Mouse (Mus musculus) frontal cortex, postnatal 25 days (tissue): ENCODE measurements around the gene Cyfip2.
A peak's percentile ranks its signal among the peaks of the same experiment; 100 is the strongest.

Experiments used
- DNase-seq, 2 experiments: peaks; one replicate each; pipeline ENCODE4 v3.0.0; 2022; ENCODE audit warnings: low spot score in 2 of 2

The Cyfip2 gene

DNA sequence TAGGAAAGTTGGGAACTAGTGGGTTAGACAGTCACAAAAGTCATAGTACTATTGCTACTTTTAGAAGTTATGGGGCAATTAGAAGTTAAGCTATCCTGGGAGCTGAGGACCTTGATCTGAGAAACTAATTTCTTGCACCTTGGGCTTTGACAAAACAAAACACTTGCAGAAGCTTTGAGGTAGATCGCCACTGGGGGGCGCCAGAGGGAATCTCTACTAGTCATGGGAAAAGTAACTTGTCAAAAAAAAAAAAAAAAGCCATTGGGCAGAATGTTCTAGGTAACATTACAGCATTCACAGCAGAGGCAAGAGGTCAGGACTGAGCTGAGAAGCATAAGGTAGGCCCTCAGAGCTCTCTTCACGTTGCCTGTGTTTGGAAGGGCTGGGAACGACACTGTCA is 75.7 kb downstream of the Cyfip2 start:
- peak; percentile 72 to 79 for DNase-seq

DNA sequence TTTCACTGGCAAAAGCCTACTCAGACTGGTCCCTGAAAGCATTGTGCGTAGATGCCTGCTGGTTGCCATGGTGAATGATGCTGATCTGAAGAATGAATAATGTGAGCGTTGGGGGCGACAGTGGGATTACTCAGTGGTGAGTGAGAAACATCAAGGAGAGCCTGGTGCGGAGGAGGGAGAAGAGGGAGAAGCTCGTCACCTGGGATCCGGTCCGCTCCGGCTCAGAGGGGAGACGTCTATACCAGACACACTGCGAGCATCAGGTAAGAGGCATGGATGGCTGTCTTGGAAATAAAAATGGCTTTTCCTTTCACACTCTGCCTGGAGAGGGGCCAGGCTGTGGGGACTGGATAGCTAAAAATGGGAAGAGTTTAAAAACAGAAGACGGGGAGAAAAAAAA is 77.3 kb downstream of the Cyfip2 start, which contains the start of gene Fndc9:
TSS of gene Fndc9 (plus strand) at position 198 of the 400 bp plus-strand sequence.
- DNase-seq = peak in 1 of 2 experiments; percentile 67

DNA sequence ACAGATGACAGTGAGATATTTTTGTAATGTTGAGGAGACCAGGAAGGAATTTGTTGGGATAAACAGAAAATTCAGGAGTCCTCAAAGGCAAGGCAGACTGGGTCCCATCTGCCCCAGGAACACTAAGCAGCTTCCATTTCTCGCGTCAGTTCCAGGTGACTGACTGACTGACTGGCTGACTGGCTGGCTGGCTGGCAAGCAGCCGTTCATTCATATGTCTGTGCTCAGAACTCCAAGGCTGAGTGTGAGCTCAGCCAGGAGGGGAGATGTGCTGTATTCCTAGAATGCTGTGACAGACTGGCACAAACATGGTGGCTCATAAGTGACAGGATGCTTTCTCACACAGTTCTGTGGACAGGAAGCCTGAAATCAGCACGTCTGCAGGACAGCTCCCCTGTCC is 78.7 kb downstream of the Cyfip2 start:
- DNase-seq = no peak

DNA sequence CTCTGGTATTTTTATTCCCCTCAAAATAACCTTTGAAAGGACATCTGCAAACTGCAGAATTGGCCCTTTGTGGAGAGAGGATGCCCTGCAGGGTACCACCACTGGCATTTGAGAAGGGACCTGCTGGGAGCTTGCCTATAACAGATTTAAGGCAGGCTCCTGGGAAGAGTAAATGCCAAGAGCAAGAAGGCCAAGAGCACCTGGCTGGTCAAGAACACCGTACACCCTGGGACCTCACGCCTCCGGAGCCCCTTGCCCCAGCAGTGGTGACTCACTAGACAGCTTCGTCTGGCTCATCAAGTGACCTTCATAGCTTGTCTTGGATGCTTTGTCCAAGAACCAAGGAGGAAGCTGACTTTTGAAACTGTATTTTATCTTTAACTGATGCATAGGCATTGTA is 79.9 kb downstream of the Cyfip2 start:
- DNase-seq = no peak

DNA sequence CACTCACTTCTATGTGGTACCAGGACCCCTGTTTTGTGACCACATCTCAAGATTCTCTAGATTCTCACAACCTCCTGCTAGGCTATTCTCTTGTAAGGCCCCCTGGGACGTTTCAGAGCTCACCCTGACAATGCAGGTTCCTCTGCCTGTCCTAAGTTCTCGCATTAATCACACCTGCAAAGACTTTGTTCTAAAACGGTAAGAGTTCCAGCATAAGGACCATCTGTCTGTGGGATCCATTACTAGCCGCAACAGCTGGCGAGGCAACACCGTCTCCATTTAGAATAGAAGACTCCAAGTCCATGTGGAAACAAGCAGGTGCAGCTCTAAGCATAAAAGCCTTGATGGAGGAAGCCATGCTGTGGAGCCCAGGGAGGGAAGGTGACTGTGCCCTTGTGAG is 82.5 kb downstream of the Cyfip2 start:
- no peak for DNase-seq

DNA sequence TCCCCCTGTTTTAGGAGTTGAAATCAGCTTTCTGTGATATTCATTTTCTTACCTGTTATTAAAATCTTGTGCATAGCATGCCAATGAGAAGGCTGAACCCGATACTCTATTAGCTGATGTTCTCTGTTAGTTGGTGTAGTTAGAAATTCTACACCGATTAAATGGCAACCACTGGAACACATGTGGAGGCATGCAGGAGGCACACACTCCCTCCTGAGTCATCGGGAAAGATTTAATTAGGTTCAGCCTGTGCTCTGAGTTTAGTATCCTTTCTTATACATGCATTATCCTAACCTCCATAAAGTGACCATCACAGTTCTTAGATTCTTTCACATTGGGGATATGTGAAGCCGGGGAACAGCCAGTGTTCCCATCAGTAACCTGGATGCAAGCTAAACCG is 87.3 kb downstream of the Cyfip2 start:
- DNase-seq = no peak

DNA sequence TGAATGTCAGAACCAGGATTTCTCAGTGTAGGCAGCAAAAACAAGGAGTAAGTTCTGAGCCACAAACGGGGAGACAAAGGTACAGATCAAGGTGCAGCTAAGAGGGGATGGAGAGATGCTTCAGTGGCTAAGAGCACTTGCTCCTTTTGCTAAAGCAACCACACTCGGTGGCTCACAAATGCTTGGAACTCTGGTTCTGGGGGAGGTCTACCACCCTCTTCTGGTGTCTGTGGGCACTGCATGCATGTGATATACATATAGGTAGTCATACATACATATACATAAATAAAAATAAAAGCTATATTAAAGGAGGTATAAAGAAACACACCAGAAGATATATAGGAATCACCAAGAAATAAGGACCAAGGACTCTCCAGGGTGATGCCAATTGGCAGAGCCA is 89.1 kb downstream of the Cyfip2 start:
- no peak for DNase-seq

DNA sequence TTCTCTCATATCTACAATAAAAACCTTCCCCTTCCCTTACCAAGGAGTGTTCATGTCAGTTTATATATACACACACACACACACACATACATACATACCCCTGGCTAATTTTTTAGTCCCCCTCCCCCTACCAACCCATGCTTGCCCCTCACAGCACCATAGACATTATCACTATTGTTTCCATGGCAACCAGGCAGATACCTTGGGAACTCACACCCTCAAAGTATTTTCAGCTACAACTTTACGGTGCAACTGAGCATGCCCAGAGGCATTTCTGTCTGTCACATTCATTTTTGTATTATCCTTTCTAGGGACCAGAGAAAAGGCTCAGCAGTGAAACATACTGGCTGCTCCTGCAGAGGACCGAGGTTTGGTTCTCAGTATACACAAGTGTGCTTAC is 92.4 kb downstream of the Cyfip2 start:
- no peak for DNase-seq

DNA sequence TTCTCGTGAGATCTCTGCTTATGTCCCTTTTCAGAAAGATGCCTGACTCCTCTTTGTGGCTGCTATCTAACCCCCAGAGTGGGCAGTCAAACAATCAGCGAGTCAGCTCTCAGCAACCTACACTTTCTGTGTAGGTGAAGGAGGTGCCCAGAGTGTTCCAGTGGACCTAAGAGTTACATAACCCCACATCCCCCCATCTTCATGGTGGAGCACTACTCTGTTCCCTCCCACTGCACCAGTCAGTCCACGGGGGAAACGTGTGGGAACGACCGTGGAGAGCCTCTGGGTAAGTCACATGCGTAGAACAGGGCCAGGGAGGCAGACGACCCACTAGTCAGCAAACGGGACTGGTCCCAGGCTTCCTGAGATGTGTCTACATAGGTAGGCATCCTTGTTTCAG is 93.3 kb downstream of the Cyfip2 start:
- DNase-seq = no peak

DNA sequence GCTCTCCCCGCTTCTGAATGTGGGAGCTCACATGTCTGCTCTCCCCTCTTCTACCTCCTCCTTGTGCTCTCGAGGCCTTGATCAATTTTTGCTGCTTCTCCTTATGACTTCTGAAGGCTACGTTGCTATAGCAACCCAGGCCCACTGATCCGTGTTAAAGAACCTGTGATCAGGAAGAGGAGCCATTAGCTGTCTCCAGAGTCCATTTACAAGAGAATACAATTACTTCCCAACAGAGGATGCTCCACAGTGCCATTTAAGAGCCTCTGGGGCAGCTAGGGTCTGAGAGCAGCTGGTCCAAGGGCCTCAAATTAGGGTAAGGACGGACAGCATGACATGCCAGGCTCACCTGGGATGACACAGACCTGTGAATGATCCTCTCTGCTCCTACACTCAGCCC is 94.1 kb downstream of the Cyfip2 start:
- DNase-seq = no peak

DNA sequence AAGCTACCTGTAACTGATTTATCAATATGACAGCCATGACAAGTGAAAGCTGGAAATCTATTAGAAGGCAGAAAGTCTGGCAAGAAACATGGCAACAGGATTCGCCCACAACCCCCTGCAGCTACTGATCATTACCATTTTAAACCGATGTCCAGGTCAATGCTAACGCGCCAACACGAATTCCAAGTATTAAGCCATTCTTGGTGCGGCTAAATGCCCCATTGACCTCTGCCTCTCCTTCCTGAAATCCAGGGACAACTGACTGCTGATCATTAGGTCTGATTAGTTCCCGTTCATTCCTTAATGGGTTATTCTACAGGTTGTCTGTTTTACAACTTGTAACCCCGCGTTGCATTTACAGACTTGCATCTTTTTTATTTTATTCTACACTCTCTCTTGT is 95.0 kb downstream of the Cyfip2 start:
- no peak for DNase-seq

DNA sequence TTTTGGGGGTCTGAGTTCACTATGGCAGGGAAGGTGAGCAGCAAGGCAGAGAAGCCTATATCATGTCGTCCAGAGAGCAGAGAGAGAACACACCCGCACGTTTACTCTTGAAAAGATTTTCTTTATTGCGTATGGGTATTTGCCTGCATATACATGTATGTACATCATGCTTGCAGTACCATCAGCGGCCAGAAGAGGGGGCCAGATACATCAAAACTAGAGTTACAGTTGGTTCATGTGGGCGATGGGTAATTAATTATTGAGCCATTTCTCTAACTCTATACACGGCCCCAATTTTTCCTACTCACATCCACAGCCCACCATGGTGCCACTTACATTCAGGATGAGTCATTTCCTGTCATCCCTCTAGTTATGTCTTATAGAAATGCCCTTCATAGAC is 96.0 kb downstream of the Cyfip2 start:
- DNase-seq = peak in 1 of 2 experiments; percentile 57

DNA sequence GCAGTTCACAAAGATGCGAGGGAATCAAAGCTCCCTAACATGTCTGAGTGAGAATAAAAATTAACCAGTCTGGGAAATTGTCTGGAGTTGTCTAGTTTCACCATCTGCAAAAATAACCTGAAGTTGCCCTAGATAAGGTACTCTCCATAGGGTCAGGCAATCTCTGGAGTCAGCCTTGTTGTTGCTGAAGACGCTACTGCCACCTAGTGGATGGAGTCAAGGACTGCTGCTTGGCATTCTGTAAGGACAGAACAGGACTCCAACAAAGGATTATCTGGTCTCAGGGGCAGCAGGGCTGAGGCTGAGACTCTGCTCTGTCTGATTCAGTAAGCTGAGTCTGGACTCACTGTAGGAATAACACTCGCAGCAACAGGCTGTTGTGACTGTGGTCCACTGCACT is 97.3 kb downstream of the Cyfip2 start:
- no peak for DNase-seq

DNA sequence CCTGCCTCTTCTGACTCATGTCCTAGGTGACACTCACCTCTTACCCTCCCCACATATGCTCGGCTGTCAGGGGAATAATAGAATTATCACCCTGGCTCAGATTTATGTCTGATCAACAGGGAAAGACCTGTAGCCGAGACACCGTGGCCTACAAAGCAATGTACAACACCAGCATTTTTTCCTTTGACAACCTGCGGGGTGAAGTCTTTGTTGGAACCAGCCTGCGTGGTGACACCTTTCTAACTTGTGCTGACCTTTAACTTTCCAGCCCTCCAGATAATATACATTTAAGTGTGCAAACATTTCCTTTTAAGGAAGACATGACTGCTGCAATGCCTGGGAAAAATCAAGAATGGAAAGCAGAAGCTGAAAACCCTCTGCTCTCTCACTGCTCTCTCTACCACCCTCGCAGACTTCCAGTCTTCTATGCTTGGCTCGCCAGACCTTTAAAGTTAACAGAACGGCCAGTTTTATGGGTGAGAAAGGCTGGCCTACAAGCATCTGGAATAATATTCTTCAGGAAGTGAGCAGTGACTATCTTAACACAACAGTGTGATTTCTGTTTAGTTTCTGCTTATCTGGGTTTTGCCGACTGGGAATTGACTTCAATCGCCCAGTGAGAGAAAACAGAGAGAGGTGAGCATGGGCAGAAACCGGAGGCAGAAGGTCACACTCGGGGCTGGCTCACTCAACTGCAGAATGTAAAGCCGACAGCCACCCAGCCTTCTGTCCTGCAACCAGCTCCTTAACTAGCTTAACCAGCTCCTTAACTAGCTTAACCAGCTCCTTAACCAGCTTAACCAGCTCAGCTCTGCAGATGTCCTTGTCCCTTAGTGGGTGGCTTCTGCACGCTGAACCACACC is 98.1 kb downstream of the Cyfip2 start:
- DNase-seq = no peak

DNA sequence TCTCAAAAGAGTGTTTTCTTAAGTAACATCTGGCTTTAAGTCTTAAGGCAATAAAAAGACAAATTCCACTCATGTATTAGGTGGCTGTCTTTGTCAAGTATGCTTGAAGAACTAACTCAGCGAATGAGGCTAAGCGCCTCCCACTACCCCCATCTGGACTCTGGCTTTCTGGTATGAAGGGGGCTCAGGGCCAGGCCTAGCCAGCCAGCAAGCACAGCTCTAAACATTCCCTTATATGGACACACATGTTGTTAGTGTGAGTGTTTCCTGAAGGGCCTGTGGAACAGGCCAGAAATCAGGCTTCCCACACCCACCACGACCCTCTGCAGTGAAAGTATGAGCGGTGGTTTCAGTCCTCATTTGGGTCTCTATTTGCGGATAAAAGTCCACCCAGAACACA is 98.8 kb downstream of the Cyfip2 start:
- no peak for DNase-seq

DNA sequence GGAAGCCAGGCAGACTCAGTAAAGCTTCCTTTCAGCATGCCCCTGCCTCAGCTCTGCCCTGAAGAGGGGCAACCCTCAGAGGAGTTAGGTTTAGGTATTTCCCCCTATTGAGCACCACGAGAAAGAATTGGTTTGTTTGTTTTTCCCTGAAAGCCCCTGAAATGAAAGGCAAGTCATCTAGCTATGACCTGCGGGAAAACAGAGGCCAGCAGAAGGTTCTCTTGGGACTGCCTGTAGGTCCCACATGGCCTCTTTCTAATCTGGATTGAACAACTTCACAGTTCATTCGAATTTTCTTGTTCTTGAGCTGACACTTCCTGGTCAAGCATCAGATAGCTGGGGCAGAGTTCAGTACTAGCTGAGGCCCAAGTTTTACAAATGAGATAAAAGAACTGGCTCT is 100.8 kb downstream of the Cyfip2 start:
- DNase-seq = no peak

DNA sequence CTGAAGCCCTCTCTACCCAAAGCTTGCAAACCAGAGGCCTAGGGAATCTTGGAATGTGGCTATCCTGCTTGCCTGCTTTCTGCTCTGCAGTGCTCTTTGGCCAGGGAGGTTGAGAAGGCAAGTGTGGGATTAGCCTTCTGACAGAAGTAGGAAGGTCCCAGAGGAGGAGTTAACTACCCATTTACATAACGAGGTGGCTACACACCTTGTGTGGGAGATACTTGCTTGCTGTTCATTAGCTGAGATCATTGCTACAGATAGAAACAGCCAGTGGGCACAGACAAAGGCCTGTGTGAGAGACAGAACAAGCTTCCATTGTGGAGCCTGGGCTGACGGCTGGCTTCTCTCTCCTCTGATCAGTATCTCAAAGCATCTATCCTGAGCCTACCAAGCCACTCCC is 102.8 kb downstream of the Cyfip2 start:
- no peak for DNase-seq

DNA sequence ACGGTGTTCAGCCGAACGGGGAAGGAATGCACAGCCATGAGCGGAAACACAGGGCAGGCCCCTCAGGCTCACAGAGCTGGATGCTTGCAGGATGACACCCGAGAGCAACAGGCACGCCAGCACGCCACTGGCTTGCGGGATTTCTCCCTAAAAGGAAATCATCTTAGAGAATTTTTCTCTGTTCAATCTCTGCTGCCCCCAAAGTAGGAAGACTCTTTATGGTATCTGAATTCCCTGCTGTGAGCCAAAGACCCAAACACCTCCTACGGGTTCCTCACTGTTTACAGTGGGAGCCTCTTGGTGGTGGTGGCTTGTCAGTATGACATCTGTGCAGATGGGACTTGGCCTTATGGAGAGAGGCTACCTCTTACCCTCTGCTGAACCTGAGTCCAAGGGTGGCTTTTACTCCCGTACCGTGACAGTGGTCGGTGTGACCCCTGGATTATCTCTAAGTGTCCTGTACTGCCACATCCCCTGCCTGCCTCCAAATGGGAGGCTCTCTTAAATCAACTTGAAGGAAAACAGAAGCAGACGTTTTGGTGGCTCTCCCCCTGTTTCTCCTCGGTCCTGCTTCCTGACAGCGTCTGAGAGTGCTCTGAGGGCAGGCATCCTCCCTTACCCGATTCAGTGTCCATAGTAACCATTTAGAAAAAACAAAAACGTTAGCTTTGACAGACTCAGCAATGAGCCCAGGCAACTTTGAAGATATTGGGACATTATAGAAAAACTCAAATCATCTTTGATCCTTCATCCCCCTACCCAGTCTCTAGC is 106.8 kb downstream of the Cyfip2 start:
- no peak for DNase-seq

DNA sequence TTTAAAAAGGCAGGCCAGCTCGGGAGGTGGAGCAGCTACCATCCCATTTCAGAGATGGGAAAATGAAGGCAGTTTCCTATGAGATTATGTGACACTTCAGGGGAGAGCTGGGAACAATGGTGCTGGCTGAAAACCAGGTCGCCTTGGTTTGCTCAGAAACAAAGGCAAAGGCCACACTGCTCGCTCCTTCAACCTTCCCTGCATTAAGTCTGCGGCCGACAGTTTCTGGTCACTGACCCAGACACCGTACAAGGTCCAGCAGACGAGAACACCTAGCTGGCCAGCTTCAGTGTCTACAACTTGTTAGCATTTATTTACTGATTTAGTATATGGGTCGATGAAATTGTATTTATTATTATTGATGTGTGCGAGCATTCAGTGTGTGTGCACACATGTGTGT is 107.8 kb downstream of the Cyfip2 start:
- DNase-seq = no peak

DNA sequence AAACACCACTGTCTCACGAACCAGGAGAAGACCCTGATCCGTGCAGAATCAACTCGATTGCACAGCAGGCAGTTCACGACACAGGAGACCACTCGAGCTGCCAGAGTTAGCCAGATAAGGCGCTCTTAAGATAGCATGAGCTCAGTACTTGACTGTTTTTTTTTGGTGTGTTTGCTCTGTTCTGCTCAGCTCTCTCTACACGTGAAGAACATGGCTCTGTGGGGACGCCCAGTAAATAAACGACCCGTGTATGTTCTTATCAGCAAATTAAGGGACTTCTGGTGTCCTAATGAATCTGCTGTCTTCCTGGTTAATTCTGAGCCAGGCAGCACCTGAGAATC is 110.1 kb downstream of the Cyfip2 start:
- DNase-seq = no peak

DNA sequence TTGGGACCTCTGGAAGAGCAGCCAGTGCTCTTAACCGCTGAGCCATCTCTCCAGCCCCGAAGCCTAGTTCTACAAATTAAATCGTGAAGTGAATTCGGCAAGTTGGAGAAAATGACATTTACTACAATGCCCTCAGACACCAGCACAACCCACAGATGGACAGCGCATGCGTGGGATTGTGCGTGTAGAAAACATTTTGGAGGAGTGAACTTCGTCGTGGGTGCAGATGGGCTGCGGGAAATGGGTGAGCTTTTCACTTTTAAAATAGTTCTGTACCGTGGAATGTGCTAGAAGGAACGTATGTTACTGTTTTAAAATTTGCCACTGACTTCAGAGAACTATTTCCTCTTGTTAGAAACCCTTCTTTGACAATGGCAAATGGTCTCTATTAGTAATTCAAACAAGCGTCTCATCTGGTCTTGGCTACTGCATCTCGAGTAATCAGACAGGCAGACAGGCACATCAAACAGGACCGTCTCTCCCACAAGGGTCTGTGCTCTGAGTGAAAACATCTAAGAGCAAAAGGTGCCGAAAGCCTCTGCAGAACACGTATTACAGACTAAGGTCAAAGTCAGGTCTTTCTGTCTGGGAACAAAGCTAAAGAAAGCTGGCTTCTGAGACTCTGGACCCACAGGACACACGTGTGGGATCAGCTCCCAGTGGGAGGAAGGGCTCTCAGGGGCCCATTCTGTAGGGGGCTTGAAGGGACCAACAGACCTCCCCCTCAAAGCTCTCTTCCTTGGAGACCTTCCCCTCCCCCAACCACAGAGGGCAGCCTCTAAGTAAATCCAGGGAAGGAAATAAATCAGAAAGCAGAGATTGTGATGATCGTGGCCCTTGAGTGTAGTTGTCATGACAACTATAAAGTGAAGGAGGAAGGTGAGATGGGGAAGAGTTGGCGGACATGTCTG is 110.8 kb downstream of the Cyfip2 start:
- peak in 1 of 2 experiments; percentile 46 for DNase-seq

DNA sequence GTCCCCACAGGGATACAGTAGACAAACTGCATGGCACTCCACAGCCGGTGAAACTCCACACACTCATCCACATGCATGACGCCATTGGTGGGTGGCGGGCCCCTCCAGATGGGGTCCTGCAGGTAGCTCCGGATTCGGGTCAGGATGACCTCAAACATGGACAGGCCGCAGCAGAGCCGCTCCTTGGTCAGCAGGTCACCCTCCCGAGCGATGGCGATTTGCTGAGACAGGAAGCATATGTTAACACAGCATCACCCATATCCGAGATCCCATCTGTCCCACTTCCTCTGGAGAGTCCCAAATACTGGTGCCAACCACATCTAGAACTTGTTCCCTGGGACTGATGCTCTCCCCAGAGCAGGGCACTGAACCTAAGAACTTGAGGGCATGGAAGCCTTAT is 112.0 kb downstream of the Cyfip2 start:
- DNase-seq = no peak
